Mouse (Mus musculus) left cerebral cortex, adult 18-20 months (tissue): ENCODE results near the gene Gm3020. TPM values are rescaled to one million over a fixed set of nuclear protein-coding genes. Genes with fewer than 3 reads are reported as not detected.
"Not testable (repeated sequence)": the region's sequence is repeated elsewhere in the genome, so short reads cannot be mapped to it uniquely, and the experiment has no call there.

ENCODE experiments used
- DNase-seq, 2 experiments: peaks; one replicate each; pipeline ENCODE4 v3.0.0; 2021 to 2022; ENCODE audit warnings: low spot score in 2 of 2, mixed read lengths in 1 of 2
- long read RNA-seq, 2 experiments: library from polyadenylated mRNA; stranded (forward); transcript quantifications; one replicate each; pipeline ENCODE4 v2.0.0; 2021
- total RNA-seq, 2 experiments: library from RNA; stranded (reverse); gene quantifications; 2 replicates each; pipeline ENCODE4 v1.2.3; 2021

Gene Gm3020
- total RNA-seq, result 1 to 10 TPM; 1.2 to 3.4 TPM
- long read RNA-seq, experiment 1, partial matches to known transcripts, result 0 of 1 reads
- long read RNA-seq, experiment 1, other reads (novel, unspliced or antisense), result 1 of 1 reads
- long read RNA-seq, experiment 2, result 0 reads

- DNase-seq, result not testable (repeated sequence)
These were observed at the start of gene Gm3020 for GRCm38 (mm10) chr14:3651730-3652129. Gene Gm3020, plus strand, starts transcription at chr14:3652030.

- not testable (repeated sequence) for DNase-seq
These were observed 17.6 kb upstream of the Gm3020 start, which contains the start of gene Gm3012 for GRCm38 (mm10) chr14:3634212-3634611. Gene Gm3012, plus strand, starts transcription at chr14:3634512.

- DNase-seq, result not testable (repeated sequence)
These were observed 36.7 kb downstream of the Gm3020 start, which contains the start of gene Gm3043 for GRCm38 (mm10) chr14:3688483-3688882. Gene Gm3043, plus strand, starts transcription at chr14:3688783.

Other genes starting within 250 kb of the Gm3020 start
- 1 to 10 TPM in 1 of 2 experiments, not detected in 1; 1.2 TPM for gene Gm10409, start 239.4 kb upstream of the Gm3020 start, total RNA-seq
- not detected for gene Gm3005, start 223.9 kb upstream of the Gm3020 start, total RNA-seq
- under 1 TPM in 1 of 2 experiments, not detected in 1; 0.33 TPM for gene Gm10408, start 202.7 kb upstream of the Gm3020 start, total RNA-seq
- gene Gm3012, start 17.5 kb upstream of the Gm3020 start, total RNA-seq, result not detected
- not detected for gene Gm3043, start 36.8 kb downstream of the Gm3020 start, total RNA-seq
- gene Gm3002, start 158.0 kb downstream of the Gm3020 start, total RNA-seq, result 1 to 10 TPM in 1 of 2 experiments, under 1 TPM in 1; 0.61 to 1.7 TPM
- gene Gm3033, start 194.2 kb downstream of the Gm3020 start, total RNA-seq, result not detected
- gene Gm2916, start 232.1 kb downstream of the Gm3020 start, total RNA-seq, result not detected